Mouse (Mus musculus): Measurements from ENCODE around the gene E2f4. TPM values are rescaled to one million over a fixed set of nuclear protein-coding genes. Genes with fewer than 3 reads are reported as not detected.
A peak's percentile ranks its signal among the peaks of the same experiment; 100 is the strongest.

E2f4 gene
- polyA plus RNA-seq, 1 experiment, result 41.2 TPM

DNA sequence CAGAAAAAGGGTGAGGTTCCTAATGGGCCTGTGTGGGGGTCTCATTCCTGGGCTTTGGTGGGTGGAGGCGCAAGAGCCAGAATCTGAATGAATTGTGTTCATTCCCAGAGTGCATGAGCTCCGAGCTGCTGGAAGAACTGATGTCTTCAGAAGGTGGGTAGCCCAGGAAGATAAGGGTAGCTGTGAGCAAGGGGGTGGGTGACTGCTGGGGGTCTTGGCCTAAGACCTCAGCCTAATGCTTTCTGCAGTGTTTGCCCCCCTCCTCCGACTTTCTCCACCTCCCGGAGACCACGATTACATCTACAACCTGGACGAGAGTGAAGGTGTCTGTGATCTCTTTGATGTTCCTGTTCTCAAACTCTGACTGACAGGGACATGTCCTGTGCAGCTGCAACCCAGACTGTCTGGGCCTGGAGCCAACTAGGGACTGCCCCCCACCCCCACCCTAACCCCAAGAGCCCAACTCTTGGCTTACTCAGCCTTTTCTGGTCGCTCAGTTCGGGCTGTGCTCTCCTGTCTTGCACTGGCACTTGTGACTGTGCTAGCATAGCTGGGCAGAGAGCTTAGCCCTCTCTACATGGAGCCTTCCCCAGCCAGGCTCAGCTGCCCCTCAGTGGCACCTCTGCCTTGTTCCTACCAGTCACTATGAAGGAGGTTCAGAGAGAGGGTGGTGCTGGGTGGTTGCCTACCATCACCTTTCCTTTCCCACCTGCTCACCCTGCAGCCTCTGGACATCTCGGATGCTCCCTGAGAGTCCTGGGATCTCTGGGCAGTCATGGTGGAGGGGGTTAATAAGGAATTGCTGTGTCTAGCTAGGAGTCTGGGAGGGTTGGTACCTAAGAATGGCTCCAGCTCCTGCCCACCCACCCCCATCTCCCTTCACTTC, 7.1 kb downstream of the E2f4 start:
- peaks cover 92% of the 10 kb centered on the region for H3K36me3 ChIP-seq (replicated peaks; ENCODE audit: low read length)
- H3K4me1 ChIP-seq, result peaks cover 100% of the 10 kb centered on the region
- H3K9me3 ChIP-seq, result no peaks in the 10 kb centered on the region
- peak overlapping the region; percentile 79 for H3K4me3 ChIP-seq (replicated peaks)
- no peaks in the 10 kb centered on the region for H3K27me3 ChIP-seq (replicated peaks)
- TF ChIP-seq FLI1 (IDR thresholded peaks at IDR 0.05; ENCODE audit: low read length) (no peak), GATA1 (IDR thresholded peaks at IDR 0.05; ENCODE audit: borderline replicate concordance, low read length) (no peak)

GRCm38 (mm10) chr8:105305211-105306145, 8.0 kb downstream of the E2f4 start, which contains the start of gene Elmo3:
Elmo3 (plus strand) TSS chr8:105305601.
- no peak for TF ChIP-seq FLI1 (IDR thresholded peaks at IDR 0.05; ENCODE audit: low read length)
- no peak for TF ChIP-seq GATA1 (IDR thresholded peaks at IDR 0.05; ENCODE audit: borderline replicate concordance, low read length)
- H3K27me3 ChIP-seq (replicated peaks), result no peaks in the 10 kb centered on the region
- peaks cover 92% of the 10 kb centered on the region for H3K36me3 ChIP-seq (replicated peaks; ENCODE audit: low read length)
- H3K9me3 ChIP-seq, result no peaks in the 10 kb centered on the region
- peak within 1 kb of the TSS; percentile 79 for H3K4me3 ChIP-seq (replicated peaks)
- peaks cover 100% of the 10 kb centered on the region for H3K4me1 ChIP-seq

DNA sequence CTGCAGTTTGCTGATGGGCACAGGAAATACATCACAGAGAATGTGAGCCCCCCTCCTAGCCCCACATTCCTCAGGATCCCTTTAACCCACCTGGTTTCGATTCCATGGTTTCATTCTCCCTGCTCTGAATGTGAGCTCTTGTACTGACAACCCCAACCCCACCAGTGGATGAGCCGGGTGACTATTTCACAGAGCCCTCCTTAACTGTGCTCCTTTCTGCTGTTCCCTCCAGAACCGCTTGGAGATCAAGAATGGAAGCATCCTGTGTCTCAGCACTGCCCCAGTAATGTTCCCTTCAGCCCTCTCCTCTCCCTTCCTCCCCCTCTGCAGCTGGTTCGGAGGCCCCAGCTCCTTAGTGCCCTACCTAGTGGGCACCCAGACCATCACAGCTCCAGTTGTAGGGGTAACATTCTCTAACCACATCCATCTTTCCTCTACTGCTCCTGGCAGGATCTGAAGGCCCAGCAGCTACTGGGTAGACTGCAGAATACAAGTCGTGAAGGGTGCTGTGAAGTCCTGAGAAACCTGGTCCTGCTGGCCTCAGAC, 8.8 kb downstream of the E2f4 start:
- no peaks in the 10 kb centered on the region for H3K27me3 ChIP-seq (replicated peaks)
- H3K4me1 ChIP-seq, result peaks cover 97% of the 10 kb centered on the region
- no peaks in the 10 kb centered on the region for H3K9me3 ChIP-seq
- peak overlapping the region; percentile 10 for H3K4me3 ChIP-seq (replicated peaks)
- H3K36me3 ChIP-seq (replicated peaks; ENCODE audit: low read length), result peaks cover 91% of the 10 kb centered on the region
- TF ChIP-seq GATA1 (IDR thresholded peaks at IDR 0.05; ENCODE audit: borderline replicate concordance, low read length) (no peak), FLI1 (IDR thresholded peaks at IDR 0.05; ENCODE audit: low read length) (no peak)

DNA sequence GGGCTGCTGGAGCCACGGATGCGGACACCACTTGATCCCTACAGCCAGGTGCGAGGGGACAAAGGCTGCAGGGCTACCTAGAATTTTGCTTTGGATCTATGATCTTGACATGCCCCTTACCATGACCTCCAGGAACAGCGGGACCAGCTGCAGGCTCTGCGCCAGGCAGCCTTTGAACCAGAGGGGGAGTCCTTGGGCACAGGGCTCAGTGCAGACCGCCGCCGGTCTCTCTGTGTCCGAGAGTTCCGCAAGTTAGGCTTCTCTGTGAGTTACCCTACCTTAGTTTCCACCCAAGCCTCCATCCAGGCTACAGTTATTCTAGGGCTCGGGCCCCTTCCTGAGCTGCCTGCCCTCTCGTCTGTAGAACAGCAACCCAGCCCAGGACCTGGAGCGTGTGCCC, 10.2 kb downstream of the E2f4 start:
- Histone ChIP-seq H3K4me3 (replicated peaks) (no peak overlapping the region), H3K36me3 (replicated peaks; ENCODE audit: low read length) (peaks cover 92% of the 10 kb centered on the region), H3K4me1 (peaks cover 95% of the 10 kb centered on the region), H3K27me3 (replicated peaks) (no peaks in the 10 kb centered on the region), H3K9me3 (no peaks in the 10 kb centered on the region)
- TF ChIP-seq FLI1 (IDR thresholded peaks at IDR 0.05; ENCODE audit: low read length) (no peak), GATA1 (IDR thresholded peaks at IDR 0.05; ENCODE audit: borderline replicate concordance, low read length) (no peak)

- Histone ChIP-seq H3K9me3 (no peaks in the 10 kb centered on the region), H3K4me3 (replicated peaks) (no peak overlapping the region), H3K27me3 (replicated peaks) (no peaks in the 10 kb centered on the region), H3K4me1 (peaks cover 95% of the 10 kb centered on the region), H3K36me3 (replicated peaks; ENCODE audit: low read length) (peaks cover 93% of the 10 kb centered on the region)
- TF ChIP-seq GATA1 (IDR thresholded peaks at IDR 0.05; ENCODE audit: borderline replicate concordance, low read length) (no peak), FLI1 (IDR thresholded peaks at IDR 0.05; ENCODE audit: low read length) (no peak)
These were observed 11.0 kb downstream of the E2f4 start for GRCm38 (mm10) chr8:105308428-105308827.

DNA sequence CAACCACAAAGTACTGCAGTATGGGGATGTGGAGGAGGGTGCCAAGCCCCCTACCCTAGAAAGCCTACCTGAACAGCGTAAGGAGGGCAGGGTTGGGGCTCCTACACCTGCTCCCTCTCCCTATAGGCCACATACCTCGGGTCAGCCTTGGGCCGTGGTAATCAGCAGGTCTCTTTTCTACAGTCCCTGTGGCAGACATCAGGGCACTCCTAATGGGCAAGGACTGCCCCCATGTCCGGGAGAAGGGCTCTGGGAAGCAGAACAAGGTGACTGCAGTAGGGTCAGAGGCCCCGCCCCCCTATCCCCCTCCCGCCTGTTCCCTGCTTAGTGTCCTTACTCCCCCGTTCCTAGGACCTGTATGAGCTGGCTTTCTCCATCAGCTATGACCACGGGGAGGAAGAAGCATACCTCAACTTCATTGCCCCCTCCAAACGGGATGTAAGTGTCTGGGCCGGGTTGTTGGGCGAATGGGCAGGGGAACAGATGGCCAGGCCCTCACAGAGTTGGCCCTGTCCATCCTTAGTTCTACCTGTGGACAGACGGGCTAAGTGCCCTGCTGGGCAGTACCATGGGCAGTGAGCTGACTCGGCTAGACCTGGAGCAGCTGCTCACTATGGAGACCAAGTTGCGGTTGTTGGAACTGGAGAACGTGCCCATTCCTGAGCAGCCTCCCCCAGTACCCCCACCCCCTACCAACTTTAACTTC, 11.8 kb downstream of the E2f4 start:
- H3K36me3 ChIP-seq (replicated peaks; ENCODE audit: low read length), result peaks cover 93% of the 10 kb centered on the region
- peaks cover 95% of the 10 kb centered on the region for H3K4me1 ChIP-seq
- no peaks in the 10 kb centered on the region for H3K27me3 ChIP-seq (replicated peaks)

GRCm38 (mm10) chr8:105310118-105310517, 12.7 kb downstream of the E2f4 start:
- TF ChIP-seq FLI1 (IDR thresholded peaks at IDR 0.05; ENCODE audit: low read length) (no peak), GATA1 (IDR thresholded peaks at IDR 0.05; ENCODE audit: borderline replicate concordance, low read length) (no peak)
- no peaks in the 10 kb centered on the region for H3K9me3 ChIP-seq
- peaks cover 95% of the 10 kb centered on the region for H3K4me1 ChIP-seq
- peaks cover 94% of the 10 kb centered on the region for H3K36me3 ChIP-seq (replicated peaks; ENCODE audit: low read length)
- H3K27me3 ChIP-seq (replicated peaks), result no peaks in the 10 kb centered on the region
- no peak overlapping the region for H3K4me3 ChIP-seq (replicated peaks)

More for the DNA sequence above, 11.8 kb downstream of the E2f4 start:
- no peak overlapping the region for H3K4me3 ChIP-seq (replicated peaks)
- no peak for TF ChIP-seq FLI1 (IDR thresholded peaks at IDR 0.05; ENCODE audit: low read length)
- TF ChIP-seq GATA1 (IDR thresholded peaks at IDR 0.05; ENCODE audit: borderline replicate concordance, low read length), result no peak
- no peaks in the 10 kb centered on the region for H3K9me3 ChIP-seq

DNA sequence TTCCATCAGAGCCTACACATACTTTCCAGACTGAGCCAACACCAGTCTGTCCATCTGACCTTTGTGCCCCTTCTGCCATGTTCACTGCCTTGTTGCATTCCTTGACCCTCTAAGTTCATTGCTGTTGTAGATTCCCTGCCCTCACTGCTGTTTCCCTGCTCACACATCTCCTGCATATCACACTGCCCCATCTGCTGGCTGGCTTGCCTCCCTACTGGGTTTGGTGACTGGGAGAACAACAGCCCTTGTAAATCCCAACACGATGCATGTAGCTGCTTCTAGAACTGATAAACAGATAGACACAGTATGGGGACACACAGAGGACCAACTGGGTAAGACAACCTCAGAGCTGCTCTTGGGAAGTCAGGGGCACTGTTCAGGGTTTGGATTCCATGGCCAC, 14.3 kb downstream of the E2f4 start:
- no peak for TF ChIP-seq GATA1 (IDR thresholded peaks at IDR 0.05; ENCODE audit: borderline replicate concordance, low read length)
- TF ChIP-seq FLI1 (IDR thresholded peaks at IDR 0.05; ENCODE audit: low read length), result no peak
- H3K27me3 ChIP-seq (replicated peaks), result no peaks in the 10 kb centered on the region
- no peaks in the 10 kb centered on the region for H3K9me3 ChIP-seq
- H3K4me1 ChIP-seq, result peaks cover 95% of the 10 kb centered on the region
- peak overlapping the region; percentile 9 for H3K4me3 ChIP-seq (replicated peaks)
- H3K36me3 ChIP-seq (replicated peaks; ENCODE audit: low read length), result peaks cover 99% of the 10 kb centered on the region

All from megakaryocyte, embryonic 14.5 days (primary cell).